Mouse (Mus musculus) ovary, postnatal 10 days (tissue): ENCODE results near the gene Erich4.

ENCODE experiments used
- DNase-seq: peaks from one replicate; pipeline ENCODE4 v3.0.0; 2022; ENCODE audit warnings: low spot score

Gene Erich4

GRCm38 (mm10) chr7:25623857-25624370, 8.2 kb upstream of the Erich4 start:
- no peak for DNase-seq

GRCm38 (mm10) chr7:25620751-25621150, 5.1 kb upstream of the Erich4 start:
- no peak for DNase-seq

GRCm38 (mm10) chr7:25620101-25620500, 4.4 kb upstream of the Erich4 start:
- no peak for DNase-seq

GRCm38 (mm10) chr7:25619722-25619991, 4.0 kb upstream of the Erich4 start:
- no peak for DNase-seq

- peak; percentile 71 for DNase-seq
These were observed 3.4 kb upstream of the Erich4 start, which contains the start of gene Dmac2 for GRCm38 (mm10) chr7:25618865-25619721. TSS of gene Dmac2 (plus strand) at chr7:25619414.

- no peak for DNase-seq
These were observed 1.9 kb upstream of the Erich4 start for GRCm38 (mm10) chr7:25617376-25618160.

GRCm38 (mm10) chr7:25614831-25615705, 624 bp downstream of the Erich4 start:
- DNase-seq, result no peak

- DNase-seq, result no peak
These were observed 1.6 kb downstream of the Erich4 start for GRCm38 (mm10) chr7:25614086-25614485.

- no peak for DNase-seq
These were observed 4.2 kb downstream of the Erich4 start for GRCm38 (mm10) chr7:25611501-25611900.

- DNase-seq, result no peak
These were observed 5.6 kb downstream of the Erich4 start for GRCm38 (mm10) chr7:25610056-25610455.

- no peak for DNase-seq
These were observed 8.5 kb downstream of the Erich4 start for GRCm38 (mm10) chr7:25607196-25607595.

- DNase-seq, result no peak
These were observed 9.0 kb downstream of the Erich4 start for GRCm38 (mm10) chr7:25606625-25607063.

GRCm38 (mm10) chr7:25601346-25601745, 14.3 kb downstream of the Erich4 start:
- DNase-seq, result no peak

- DNase-seq, result no peak
These were observed 15.0 kb downstream of the Erich4 start for GRCm38 (mm10) chr7:25600666-25601065.

- DNase-seq, result peak; percentile 48
These were observed 16.0 kb downstream of the Erich4 start for GRCm38 (mm10) chr7:25599663-25600062.

GRCm38 (mm10) chr7:25593859-25594258, 21.8 kb downstream of the Erich4 start:
- no peak for DNase-seq

- DNase-seq, result no peak
These were observed 24.5 kb downstream of the Erich4 start for GRCm38 (mm10) chr7:25591226-25591625.

GRCm38 (mm10) chr7:25585351-25586204, 30.1 kb downstream of the Erich4 start:
- DNase-seq, result no peak

GRCm38 (mm10) chr7:25584651-25585050, 31.0 kb downstream of the Erich4 start:
- no peak for DNase-seq

GRCm38 (mm10) chr7:25582301-25582810, 33.3 kb downstream of the Erich4 start:
- DNase-seq, result no peak

- no peak for DNase-seq
These were observed 36.3 kb downstream of the Erich4 start for GRCm38 (mm10) chr7:25579441-25579840.
